Mouse (Mus musculus) kidney, adult 2 months (tissue): Measurements from ENCODE around the gene Upp2.

Source experiments
- CTCF ChIP-seq: fragments of 200-500 bp; conservative IDR thresholded peaks from 2 replicates; pipeline ENCODE4 v1.5.1; 2011; ENCODE audit warnings: low read depth, mild to moderate bottlenecking, control low read depth, low read length, moderate library complexity, mixed read lengths; ENCODE audit not compliant: insufficient read depth, insufficient read length
- POLR2A ChIP-seq: fragments of 200-500 bp; IDR thresholded peaks from one replicate; pipeline ENCODE4 v1.6.1; 2011; ENCODE audit warnings: low read depth, low read length, control low read depth

DNA sequence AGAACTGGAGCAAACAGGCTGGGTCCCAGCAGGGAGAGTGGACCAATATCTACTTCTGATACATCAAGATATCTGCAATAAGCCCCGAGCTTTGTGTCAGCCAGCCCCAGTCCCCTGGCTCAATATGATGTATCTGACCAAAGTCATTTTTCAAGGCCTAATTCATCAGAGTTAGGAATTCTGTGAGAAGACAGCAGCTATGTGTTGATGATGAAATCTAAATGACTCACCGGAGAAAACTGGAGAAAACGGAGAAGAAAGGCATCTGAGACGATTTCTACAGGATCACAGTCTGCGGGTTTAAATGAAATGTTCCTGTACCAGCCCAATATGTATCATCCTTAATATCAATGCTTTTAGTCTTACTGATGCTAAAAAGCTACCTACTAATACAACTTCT lies 228.3 kb downstream of the Upp2 start:
- no peak for TF ChIP-seq POLR2A
- TF ChIP-seq CTCF = no peak
